22 mouse cellular contexts compared by ENCODE assay signal in genomic region chr9:63875193-63875592, GRCm38 (mm10).
DNase-seq lines count a peak whose midpoint lies in the region; ATAC-seq and TF ChIP-seq lines count a peak whose summit lies in the region.
"Had no signal": no experiment of that assay in that cellular context is flagged by ENCODE, and none has a peak within 500 bp of the region (broad histone marks: within the 10 kb centered on the region; RNA-seq: fewer than 3 reads in every experiment).

No protein-coding gene starts in this region.

- 69% methylated on average over 5 of the region's 5 CpGs for WGBS in liver, embryonic 14.5 days (ENCODE audit: insufficient replicate concordance)
- 83% methylated on average over 5 of the region's 5 CpGs for WGBS in liver, embryonic 11.5 days

- no peaks in the 10 kb centered on the region for H3K9me3 ChIP-seq in liver, embryonic 14.5 days (ENCODE audit: control insufficient read depth, low read length)
- no peaks in the 10 kb centered on the region for H3K9me3 ChIP-seq in liver, embryonic 11.5 days (ENCODE audit: control insufficient read depth, low read length)
- peaks cover 13% of the 10 kb centered on the region for H3K9me3 ChIP-seq in E14TG2a.4 (ENCODE audit: low read length)
- H3K9me3 ChIP-seq: hindbrain, embryonic 15.5 days; intestine, embryonic 15.5 days had no signal

- no peak for TF ChIP-seq POLR2A in bone marrow macrophage, adult 2 months (IDR thresholded peaks at IDR 0.05; ENCODE audit: borderline replicate concordance, low read depth, low read length)

- TF ChIP-seq CTCF in liver, embryonic 14.5 days (IDR thresholded peaks at IDR 0.05; ENCODE audit: low read depth) = peak; percentile 45
- TF ChIP-seq CTCF in E14TG2a.4 (conservative IDR thresholded peaks at IDR 0.05; ENCODE audit: low read length) = peak; percentile 79
- TF ChIP-seq CTCF in bone marrow macrophage, adult 2 months (IDR thresholded peaks at IDR 0.05; ENCODE audit: low read depth, low read length) = peak; percentile 27; the same call in 1 of the 2 replicates

- TF ChIP-seq EP300 in liver, embryonic 14.5 days (IDR thresholded peaks at IDR 0.05; ENCODE audit: low read depth) = no peak

- H3K27ac ChIP-seq in liver, embryonic 14.5 days = no peak overlapping the region
- H3K27ac ChIP-seq in liver, embryonic 11.5 days (ENCODE audit: low read depth, low read length) = no peak overlapping the region
- H3K27ac ChIP-seq in bone marrow macrophage, adult 2 months (ENCODE audit: insufficient read depth, low read depth, low read length) = no peak overlapping the region
- H3K27ac ChIP-seq: forebrain, embryonic 10.5 days; intestine, embryonic 15.5 days; limb, embryonic 12.5 days; midbrain, embryonic 12.5 days had no signal

- no peak overlapping the region for H3K4me2 ChIP-seq in liver, embryonic 14.5 days (ENCODE audit: low read depth)
- H3K4me2 ChIP-seq in liver, embryonic 11.5 days = no peak overlapping the region
- H3K4me2 ChIP-seq: hindbrain, embryonic 15.5 days; intestine, embryonic 15.5 days; midbrain, embryonic 12.5 days had no signal

- H3K9ac ChIP-seq in liver, embryonic 14.5 days (replicated peaks) = no peak overlapping the region
- no peak overlapping the region for H3K9ac ChIP-seq in liver, embryonic 11.5 days (ENCODE audit: low read depth, low read length)
- H3K9ac ChIP-seq: forebrain, postnatal 0 days; hindbrain, embryonic 15.5 days; intestine, embryonic 15.5 days; limb, embryonic 12.5 days; midbrain, embryonic 12.5 days had no signal

- no peak for DNase-seq in liver, embryonic 14.5 days (ENCODE audit: low read depth in 3 of 3, low spot score in 3 of 3)
- no peak for DNase-seq in liver, embryonic 11.5 days (ENCODE audit: low spot score)
- DNase-seq in 416B (ENCODE audit: low read depth) = peak; percentile 14
- no peak for DNase-seq in cerebellum, adult 18-20 months
- DNase-seq in thymus, postnatal 0 days (ENCODE audit: low spot score) = no peak
- DNase-seq: adrenal gland, adult 8-10 months; cerebellum, adult 9-11 months; forebrain, postnatal 0 days; heart, postnatal 4 days; kidney, adult 8-10 months; lung, postnatal 10 days; right cerebral cortex, postnatal 14 days; thymus, postnatal 25 days had no signal

- no peaks in the 10 kb centered on the region for H3K36me3 ChIP-seq in liver, embryonic 14.5 days (replicated peaks; ENCODE audit: control insufficient read depth, insufficient read depth, low read depth)
- H3K36me3 ChIP-seq in liver, embryonic 11.5 days (ENCODE audit: control insufficient read depth, insufficient read depth, low read length) = no peaks in the 10 kb centered on the region
- H3K36me3 ChIP-seq in E14TG2a.4 (ENCODE audit: insufficient read depth, low read length) = no peaks in the 10 kb centered on the region
- H3K36me3 ChIP-seq: forebrain, embryonic 10.5 days; hindbrain, embryonic 15.5 days; intestine, embryonic 15.5 days; limb, embryonic 12.5 days; midbrain, embryonic 12.5 days had no signal

- H3K4me1 ChIP-seq in liver, embryonic 14.5 days (replicated peaks; ENCODE audit: control insufficient read depth in 2 of 2, insufficient read depth in 2 of 2, low read length in 1 of 2) = no peaks in the 10 kb centered on the region; a peak in 1 of 4 replicates
- peaks cover 8% of the 10 kb centered on the region for H3K4me1 ChIP-seq in liver, embryonic 11.5 days (replicated peaks; ENCODE audit: control insufficient read depth, insufficient read depth, low read length)
- peaks cover 51% of the 10 kb centered on the region for H3K4me1 ChIP-seq in E14TG2a.4 (replicated peaks; ENCODE audit: low read depth, low read length)
- no peaks in the 10 kb centered on the region for H3K4me1 ChIP-seq in bone marrow macrophage, adult 2 months (ENCODE audit: control insufficient read depth, insufficient read depth, low read length)

- no peaks in the 10 kb centered on the region for H3K27me3 ChIP-seq in liver, embryonic 14.5 days (ENCODE audit: control insufficient read depth, insufficient read depth, low read length)
- no peaks in the 10 kb centered on the region for H3K27me3 ChIP-seq in liver, embryonic 11.5 days (replicated peaks; ENCODE audit: control insufficient read depth, insufficient read depth, low read length)
- peaks cover 4% of the 10 kb centered on the region; the same call in 1 of the 2 replicates for H3K27me3 ChIP-seq in E14TG2a.4 (ENCODE audit: insufficient read depth, low read length)
- H3K27me3 ChIP-seq: hindbrain, embryonic 15.5 days; Patski had no signal

- ATAC-seq in liver, embryonic 14.5 days (ENCODE audit: insufficient read depth) = no peak
- no peak for ATAC-seq in liver, embryonic 11.5 days (replicated peaks; ENCODE audit: low FRiP score)
- ATAC-seq: activated CD4-positive, CD25-positive, alpha-beta regulatory T cell, adult 4 months; forebrain, postnatal 0 days; intestine, embryonic 15.5 days; Patski had no signal

- H3K4me3 ChIP-seq in liver, embryonic 14.5 days (ENCODE audit: insufficient read depth in 1 of 2, low read depth in 2 of 2, low read length in 2 of 2) = no peak overlapping the region
- H3K4me3 ChIP-seq in liver, embryonic 11.5 days (ENCODE audit: low read depth, low read length) = no peak overlapping the region
- no peak overlapping the region for H3K4me3 ChIP-seq in E14TG2a.4 (replicated peaks; ENCODE audit: low read length)
- no peak overlapping the region for H3K4me3 ChIP-seq in bone marrow macrophage, adult 2 months (ENCODE audit: insufficient read depth, low read length)
- H3K4me3 ChIP-seq: forebrain, embryonic 10.5 days; hindbrain, embryonic 15.5 days; intestine, embryonic 15.5 days; limb, embryonic 12.5 days; midbrain, embryonic 12.5 days had no signal

Comparison
In these comparisons a context has a peak if more than half of its experiments do, and no peak if none do; other contexts are left out.
1. CTCF ChIP-seq: peak in every context shown above with its lines; median percentile 79 in E14TG2a.4; 45 in liver, embryonic 14.5 days; 27 in bone marrow macrophage, adult 2 months.